Mouse (Mus musculus) lung, postnatal 0 days (tissue): ENCODE measurements around the gene Trdmt1.

Experiments
- CTCF ChIP-seq: IDR thresholded peaks from 2 replicates; pipeline ENCODE4 v1.5.1; 2016; ENCODE audit warnings: antibody characterized with exemption, mild to moderate bottlenecking
- EP300 ChIP-seq: IDR thresholded peaks from 2 replicates; pipeline ENCODE4 v1.6.1; 2016; ENCODE audit warnings: antibody characterized with exemption, mild to moderate bottlenecking, control low read depth

GRCm38 (mm10) chr2:13574801-13575150 is 30.3 kb upstream of the Trdmt1 start:
- no peak for TF ChIP-seq CTCF
- no peak for TF ChIP-seq EP300
